Mouse (Mus musculus): ENCODE results near the gene H2-Oa. TPM values are rescaled to one million over a fixed set of nuclear protein-coding genes. Genes with fewer than 3 reads are reported as not detected.

H2-Oa gene
- polyA plus RNA-seq, 1 experiment from 2014 or later = 1.1 TPM

DNA sequence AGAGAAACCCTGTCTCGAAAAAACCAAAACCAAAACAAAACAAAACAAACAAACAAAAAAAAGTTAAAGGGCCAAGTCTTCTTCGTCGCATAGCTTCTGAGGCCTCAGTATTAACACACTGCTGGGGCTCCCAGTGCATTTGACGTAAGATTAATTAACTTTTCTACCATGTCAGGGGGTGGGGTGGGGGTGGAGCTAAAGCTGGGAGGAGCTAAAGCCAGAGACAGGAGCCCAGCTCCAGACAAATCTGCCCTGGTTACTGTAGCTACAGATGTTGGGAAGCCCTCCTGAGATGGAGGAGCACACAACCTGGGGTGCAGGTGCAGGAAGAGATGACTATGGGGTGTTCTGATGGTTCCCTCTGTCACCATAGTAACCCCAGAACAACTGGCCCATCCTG is 14.0 kb upstream of the H2-Oa start:
- no peaks in the 10 kb centered on the region for H3K36me3 ChIP-seq (ENCODE audit: control insufficient read depth, insufficient read depth, low read length)
- no peak overlapping the region for H3K27ac ChIP-seq (ENCODE audit: low read depth)
- no peak overlapping the region for H3K4me3 ChIP-seq (ENCODE audit: low read depth, low read length)
- DNase-seq (ENCODE audit: low spot score) (no peak), ATAC-seq (replicated peaks; ENCODE audit: low FRiP score, low TSS enrichment, low read depth) (no peak)
- H3K9me3 ChIP-seq (ENCODE audit: control insufficient read depth, low read length) = 0 out of 2 replicates have a peak, but pooled peaks cover 3% of the 10 kb centered on the region
- no peak overlapping the region for H3K4me2 ChIP-seq (ENCODE audit: low read length)
- H3K9ac ChIP-seq (ENCODE audit: low read length) = no peak overlapping the region
- peaks cover 22% of the 10 kb centered on the region for H3K27me3 ChIP-seq (replicated peaks; ENCODE audit: control insufficient read depth, insufficient read depth, low read length)
- H3K4me1 ChIP-seq (replicated peaks; ENCODE audit: control insufficient read depth, insufficient read depth, low read length) = no peaks in the 10 kb centered on the region
- WGBS = 69% methylated on average over 4 of the region's 4 CpGs

DNA sequence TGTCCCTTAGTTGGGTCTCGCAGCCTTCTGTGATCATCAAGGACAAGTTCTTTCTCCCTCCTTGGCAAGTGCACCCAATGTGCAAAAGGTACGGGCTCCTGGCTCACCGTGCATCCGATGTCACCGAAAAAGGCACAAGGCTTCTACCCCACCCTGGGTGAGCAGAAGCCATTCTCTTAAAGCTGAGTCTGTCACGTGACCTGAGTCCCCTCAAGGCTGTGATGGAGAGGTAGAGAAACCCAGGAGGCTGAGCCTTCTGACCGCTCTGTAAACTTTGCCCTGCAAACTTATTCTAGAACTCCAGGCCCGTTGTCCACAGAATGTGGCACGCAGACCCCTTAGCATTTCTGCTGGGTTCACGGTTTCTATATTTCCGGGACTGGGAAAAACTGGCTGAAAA is 13.1 kb upstream of the H2-Oa start:
- Histone ChIP-seq H3K4me3 (ENCODE audit: low read depth, low read length) (no peak overlapping the region), H3K27ac (ENCODE audit: low read depth) (no peak overlapping the region), H3K4me1 (replicated peaks; ENCODE audit: control insufficient read depth, insufficient read depth, low read length) (no peaks in the 10 kb centered on the region), H3K9ac (ENCODE audit: low read length) (no peak overlapping the region), H3K9me3 (ENCODE audit: control insufficient read depth, low read length) (0 out of 2 replicates have a peak, but pooled peaks cover 3% of the 10 kb centered on the region), H3K36me3 (ENCODE audit: control insufficient read depth, insufficient read depth, low read length) (no peaks in the 10 kb centered on the region), H3K4me2 (ENCODE audit: low read length) (no peak overlapping the region), H3K27me3 (replicated peaks; ENCODE audit: control insufficient read depth, insufficient read depth, low read length) (peaks cover 22% of the 10 kb centered on the region)
- 88% methylated on average over 11 of the region's 11 CpGs for WGBS
- DNase-seq (ENCODE audit: low spot score) (no peak), ATAC-seq (replicated peaks; ENCODE audit: low FRiP score, low TSS enrichment, low read depth) (no peak)

DNA sequence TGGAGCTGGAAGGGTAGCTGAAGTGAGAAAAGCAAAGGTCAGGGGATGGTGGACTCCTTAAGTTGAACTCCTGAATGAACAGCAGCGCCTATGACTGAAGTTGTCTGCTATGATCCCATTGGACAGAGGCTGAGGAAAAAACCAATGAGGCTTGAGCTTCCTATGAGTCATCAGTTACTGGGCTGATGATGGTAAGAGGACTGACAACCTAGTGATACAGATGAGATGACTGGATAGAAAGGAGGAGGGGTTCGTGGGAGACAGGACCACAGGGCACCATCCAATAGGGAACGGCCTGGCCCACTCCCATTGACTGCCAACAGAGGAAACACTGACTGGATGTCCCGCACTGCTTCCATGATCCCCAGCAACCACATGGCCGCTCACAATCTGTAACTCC is 12.5 kb upstream of the H2-Oa start:
- Histone ChIP-seq H3K4me3 (ENCODE audit: low read depth, low read length) (no peak overlapping the region), H3K4me2 (ENCODE audit: low read length) (no peak overlapping the region), H3K36me3 (ENCODE audit: control insufficient read depth, insufficient read depth, low read length) (no peaks in the 10 kb centered on the region), H3K27ac (ENCODE audit: low read depth) (no peak overlapping the region), H3K4me1 (replicated peaks; ENCODE audit: control insufficient read depth, insufficient read depth, low read length) (no peaks in the 10 kb centered on the region), H3K27me3 (replicated peaks; ENCODE audit: control insufficient read depth, insufficient read depth, low read length) (peaks cover 22% of the 10 kb centered on the region), H3K9ac (ENCODE audit: low read length) (no peak overlapping the region), H3K9me3 (ENCODE audit: control insufficient read depth, low read length) (0 out of 2 replicates have a peak, but pooled peaks cover 3% of the 10 kb centered on the region)
- 19% methylated on average over 5 of the region's 5 CpGs for WGBS
- ATAC-seq (replicated peaks; ENCODE audit: low FRiP score, low TSS enrichment, low read depth) = peak; percentile 74
- DNase-seq (ENCODE audit: low spot score) = peak; percentile 55

DNA sequence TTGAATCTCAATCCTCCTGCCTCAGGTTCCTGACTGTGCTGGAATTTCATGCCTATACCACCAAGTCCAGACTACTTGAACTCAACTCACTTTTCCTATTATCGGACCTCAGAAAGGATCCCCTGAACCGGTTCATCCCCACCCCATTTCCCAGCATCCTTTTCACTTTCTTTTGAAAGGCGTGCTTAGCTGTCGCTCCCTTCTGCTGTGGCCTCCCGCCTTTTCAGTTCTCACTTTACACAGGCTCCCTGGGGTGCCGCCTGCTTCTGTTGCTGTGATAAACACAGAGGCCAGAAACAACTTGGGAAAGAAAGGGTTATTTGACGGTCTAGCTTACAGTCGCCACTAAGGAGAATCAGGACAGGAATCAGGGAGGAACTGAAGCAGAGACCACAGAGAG is 9.0 kb upstream of the H2-Oa start:
- Histone ChIP-seq H3K4me2 (ENCODE audit: low read length) (no peak overlapping the region; the same call in 1 of the 2 replicates), H3K36me3 (ENCODE audit: control insufficient read depth, insufficient read depth, low read length) (no peaks in the 10 kb centered on the region), H3K4me1 (replicated peaks; ENCODE audit: control insufficient read depth, insufficient read depth, low read length) (no peaks in the 10 kb centered on the region), H3K27ac (ENCODE audit: low read depth) (no peak overlapping the region), H3K9ac (ENCODE audit: low read length) (no peak overlapping the region), H3K9me3 (ENCODE audit: control insufficient read depth, low read length) (0 out of 2 replicates have a peak, but pooled peaks cover 3% of the 10 kb centered on the region), H3K27me3 (replicated peaks; ENCODE audit: control insufficient read depth, insufficient read depth, low read length) (no peaks in the 10 kb centered on the region), H3K4me3 (ENCODE audit: low read depth, low read length) (no peak overlapping the region)
- no peak for ATAC-seq (replicated peaks; ENCODE audit: low FRiP score, low TSS enrichment, low read depth)
- no peak for DNase-seq (ENCODE audit: low spot score)
- 10% methylated on average over 8 of the region's 8 CpGs for WGBS

DNA sequence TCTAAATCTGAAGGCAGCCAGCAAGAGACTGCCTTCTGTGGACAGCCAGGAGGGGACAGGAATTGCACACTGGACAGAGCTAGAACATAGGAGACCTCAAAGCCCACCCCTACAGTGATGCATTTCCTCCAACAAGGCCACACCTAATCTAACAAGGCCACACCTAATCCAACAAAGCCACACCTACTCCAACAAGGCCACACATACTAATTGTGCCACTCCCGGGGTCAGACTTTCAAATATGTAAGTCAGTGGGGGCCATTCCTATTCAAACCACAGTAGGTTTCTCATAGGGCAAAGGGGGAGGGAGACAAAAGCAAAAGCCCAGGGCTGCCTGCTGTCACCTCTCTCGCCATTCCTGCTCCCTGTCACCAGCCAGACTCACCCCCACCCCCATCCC is 4.8 kb upstream of the H2-Oa start:
- 56% methylated on average over 2 of the region's 2 CpGs for WGBS

DNA sequence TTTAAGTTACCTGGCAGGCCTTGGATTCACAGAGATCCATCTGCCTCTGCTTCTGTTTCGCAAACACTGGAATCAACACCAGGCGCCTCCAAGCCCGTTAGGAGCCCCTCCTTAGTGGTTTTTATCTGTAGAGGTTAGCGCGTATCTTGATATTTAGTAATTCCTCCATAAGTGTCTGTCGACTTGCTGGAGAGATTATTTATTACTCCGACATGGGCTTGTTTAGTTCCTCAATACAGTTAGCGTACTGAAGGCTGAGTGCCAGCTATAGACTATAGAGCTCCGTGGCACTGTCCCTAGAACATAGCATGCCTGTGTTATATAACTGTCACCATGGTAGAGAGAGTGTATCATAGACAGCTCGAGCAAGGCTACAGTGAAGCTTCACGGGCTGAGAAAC is 4.0 kb upstream of the H2-Oa start:
- no peaks in the 10 kb centered on the region for H3K9me3 ChIP-seq (ENCODE audit: control insufficient read depth, low read length)
- no peaks in the 10 kb centered on the region for H3K36me3 ChIP-seq (ENCODE audit: control insufficient read depth, insufficient read depth, low read length)
- no peaks in the 10 kb centered on the region for H3K27me3 ChIP-seq (replicated peaks; ENCODE audit: control insufficient read depth, insufficient read depth, low read length)
- H3K4me2 ChIP-seq (ENCODE audit: low read length) = no peak overlapping the region
- 54% methylated on average over 11 of the region's 11 CpGs for WGBS
- no peaks in the 10 kb centered on the region for H3K4me1 ChIP-seq (replicated peaks; ENCODE audit: control insufficient read depth, insufficient read depth, low read length)
- DNase-seq (ENCODE audit: low spot score) (no peak), ATAC-seq (replicated peaks; ENCODE audit: low FRiP score, low TSS enrichment, low read depth) (no peak)
- no peak overlapping the region for H3K4me3 ChIP-seq (ENCODE audit: low read depth, low read length)
- no peak overlapping the region for H3K9ac ChIP-seq (ENCODE audit: low read length)
- no peak overlapping the region for H3K27ac ChIP-seq (ENCODE audit: low read depth)

More for the DNA sequence above, 4.8 kb upstream of the H2-Oa start:
- Histone ChIP-seq H3K27ac (ENCODE audit: low read depth) (no peak overlapping the region), H3K9me3 (ENCODE audit: control insufficient read depth, low read length) (no peaks in the 10 kb centered on the region), H3K4me2 (ENCODE audit: low read length) (no peak overlapping the region), H3K9ac (ENCODE audit: low read length) (no peak overlapping the region), H3K36me3 (ENCODE audit: control insufficient read depth, insufficient read depth, low read length) (no peaks in the 10 kb centered on the region), H3K4me3 (ENCODE audit: low read depth, low read length) (no peak overlapping the region), H3K27me3 (replicated peaks; ENCODE audit: control insufficient read depth, insufficient read depth, low read length) (no peaks in the 10 kb centered on the region), H3K4me1 (replicated peaks; ENCODE audit: control insufficient read depth, insufficient read depth, low read length) (no peaks in the 10 kb centered on the region)
- ATAC-seq (replicated peaks; ENCODE audit: low FRiP score, low TSS enrichment, low read depth) (no peak), DNase-seq (ENCODE audit: low spot score) (no peak)

DNA sequence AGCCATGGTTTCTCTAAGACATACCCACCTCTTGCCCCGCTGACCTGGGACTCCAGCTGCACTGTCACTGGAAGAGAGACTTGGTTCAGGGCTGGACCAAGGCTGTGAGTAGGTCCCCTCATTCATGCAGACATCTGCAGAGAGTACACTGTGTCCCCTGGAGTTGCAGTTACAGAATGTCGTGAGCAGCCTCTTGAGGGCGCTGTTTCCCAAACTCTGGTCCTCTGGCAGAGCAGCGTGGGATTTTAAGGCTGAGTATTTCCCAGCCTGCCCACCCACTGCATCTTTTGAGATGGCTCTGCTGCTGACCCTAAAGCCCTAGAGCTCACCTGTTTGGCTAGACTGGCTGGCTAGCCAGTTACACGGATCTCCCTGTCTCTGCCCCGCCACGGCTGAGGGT is 1.2 kb upstream of the H2-Oa start:
- ATAC-seq (replicated peaks; ENCODE audit: low FRiP score, low TSS enrichment, low read depth) = no peak
- no peak overlapping the region for H3K9ac ChIP-seq (ENCODE audit: low read length)
- no peaks in the 10 kb centered on the region for H3K27me3 ChIP-seq (replicated peaks; ENCODE audit: control insufficient read depth, insufficient read depth, low read length)
- no peak overlapping the region for H3K4me2 ChIP-seq (ENCODE audit: low read length)
- no peaks in the 10 kb centered on the region for H3K36me3 ChIP-seq (ENCODE audit: control insufficient read depth, insufficient read depth, low read length)
- H3K9me3 ChIP-seq (ENCODE audit: control insufficient read depth, low read length) = no peaks in the 10 kb centered on the region
- WGBS = 60% methylated on average over 7 of the region's 7 CpGs
- H3K4me3 ChIP-seq (ENCODE audit: low read depth, low read length) = no peak overlapping the region
- DNase-seq (ENCODE audit: low spot score) = no peak
- H3K27ac ChIP-seq (ENCODE audit: low read depth) = no peak overlapping the region
- no peaks in the 10 kb centered on the region for H3K4me1 ChIP-seq (replicated peaks; ENCODE audit: control insufficient read depth, insufficient read depth, low read length)

DNA sequence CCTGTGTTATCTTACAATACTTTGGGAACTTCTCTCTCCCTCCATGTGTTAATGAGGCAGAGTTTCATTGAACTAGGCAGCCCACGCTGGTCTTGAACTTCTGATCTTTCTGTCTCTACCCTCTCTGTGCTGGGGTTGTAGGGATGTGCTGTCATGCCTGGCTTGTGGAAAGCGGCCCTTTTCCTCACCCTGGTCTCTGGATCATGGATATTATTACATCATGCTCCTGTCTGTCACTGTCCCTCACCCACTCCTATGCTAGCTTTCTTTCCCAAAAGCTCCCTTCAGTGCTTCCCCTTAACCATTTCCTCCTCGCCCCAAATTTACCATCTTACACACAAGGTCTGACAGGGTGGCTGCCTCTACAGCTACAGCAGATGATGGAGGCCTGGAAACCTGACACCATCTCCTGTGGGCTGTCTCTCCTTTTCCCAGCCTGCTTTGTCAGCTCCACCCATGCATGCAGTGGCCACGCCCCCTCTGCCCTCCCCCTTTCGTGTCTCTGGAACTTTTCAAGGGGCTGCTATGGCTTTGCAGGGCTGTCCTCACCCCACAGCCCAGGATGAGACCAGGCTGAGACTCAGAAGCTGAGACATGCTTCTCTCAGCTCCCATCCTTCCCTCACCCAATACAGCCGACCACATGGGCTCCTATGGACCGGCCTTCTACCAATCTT is 1.2 kb downstream of the H2-Oa start:
- H3K4me1 ChIP-seq (replicated peaks; ENCODE audit: control insufficient read depth, insufficient read depth, low read length) = no peaks in the 10 kb centered on the region
- ATAC-seq (replicated peaks; ENCODE audit: low FRiP score, low TSS enrichment, low read depth) = peak; percentile 71
- H3K27me3 ChIP-seq (replicated peaks; ENCODE audit: control insufficient read depth, insufficient read depth, low read length) = no peaks in the 10 kb centered on the region
- DNase-seq (ENCODE audit: low spot score) = peak; percentile 80
- no peaks in the 10 kb centered on the region for H3K36me3 ChIP-seq (ENCODE audit: control insufficient read depth, insufficient read depth, low read length)
- 27% methylated on average over 7 of the region's 7 CpGs for WGBS
- H3K27ac ChIP-seq (ENCODE audit: low read depth) = no peak overlapping the region
- peak overlapping the region; percentile 26; the same call in 1 of the 2 replicates for H3K4me2 ChIP-seq (ENCODE audit: low read length)
- no peak overlapping the region for H3K4me3 ChIP-seq (ENCODE audit: low read depth, low read length)
- H3K9ac ChIP-seq (ENCODE audit: low read length) = no peak overlapping the region
- no peaks in the 10 kb centered on the region for H3K9me3 ChIP-seq (ENCODE audit: control insufficient read depth, low read length)

Measured in intestine, embryonic 14.5 days (tissue).